Mouse (Mus musculus) gastrocnemius, postnatal 36 days (tissue): Measurements from ENCODE around the gene Rp9. TPM values are rescaled to one million over a fixed set of nuclear protein-coding genes. Genes with fewer than 3 reads are reported as not detected.

Experiments used
- DNase-seq, 2 experiments: peaks; one replicate each; pipeline ENCODE4 v3.0.0; 2022
- intact Hi-C: fragments of 180-260 bp; cut with DNase I; formaldehyde crosslinking; loops from one replicate; pipeline ENCODE4 v1.15.1; 2025
- total RNA-seq, 2 experiments: library from RNA; stranded (reverse); gene quantifications; 2 replicates each; pipeline ENCODE4 v1.2.3; 2021

Gene Rp9
- total RNA-seq, 2 experiments from 2014 or later: 31.3 to 33.2 TPM

- intact Hi-C loops: no loop called here
- DNase-seq: no peak
Observed at GRCm38 (mm10) chr9:22388401-22388980, 81.1 kb downstream of the Rp9 start.

- DNase-seq: no peak
- intact Hi-C loops: no loop called here
Observed at GRCm38 (mm10) chr9:22387901-22388300, 81.6 kb downstream of the Rp9 start.

GRCm38 (mm10) chr9:22385890-22386289 lies 83.7 kb downstream of the Rp9 start:
- intact Hi-C loops: no loop called here
- DNase-seq: no peak

GRCm38 (mm10) chr9:22376086-22376485 lies 93.5 kb downstream of the Rp9 start:
- no peak for DNase-seq
- intact Hi-C loops: no loop called here

GRCm38 (mm10) chr9:22372760-22373159 lies 96.8 kb downstream of the Rp9 start:
- intact Hi-C loops: no loop called here
- DNase-seq: no peak

- no peak for DNase-seq
- intact Hi-C loops: no loop called here
Observed at GRCm38 (mm10) chr9:22368030-22368429, 101.5 kb downstream of the Rp9 start.

GRCm38 (mm10) chr9:22366621-22367020 lies 102.9 kb downstream of the Rp9 start:
- DNase-seq: no peak
- intact Hi-C loops: no loop called here

- intact Hi-C loops: no loop called here
- no peak for DNase-seq
Observed at GRCm38 (mm10) chr9:22366221-22366620, 103.3 kb downstream of the Rp9 start.

Other genes with a start within 250 kb of the Rp9 start
- 1 to 10 TPM; 5.9 to 6.7 TPM for gene Zfp809, start 244.0 kb downstream of the Rp9 start, total RNA-seq
- gene Zfp599, start 209.8 kb downstream of the Rp9 start, total RNA-seq: not detected
- under 1 TPM; 0.69 to 0.72 TPM for gene Zfp810, start 162.1 kb downstream of the Rp9 start, total RNA-seq
- gene Anln, start 80.6 kb downstream of the Rp9 start, total RNA-seq: 1 to 10 TPM in 1 of 2 experiments, under 1 TPM in 1; 0.96 to 1.6 TPM
- under 1 TPM; 0.13 to 0.20 TPM for gene 9530077C05Rik, start 58.2 kb downstream of the Rp9 start, total RNA-seq
- gene Gm17545, start 15.5 kb downstream of the Rp9 start, total RNA-seq: not detected
- gene Bbs9, start 6.0 kb upstream of the Rp9 start, total RNA-seq: 1 to 10 TPM; 6.8 to 8.7 TPM